Mouse (Mus musculus): Measurements from ENCODE around the gene Atn1.

- no peak for TF ChIP-seq POLR2A (IDR thresholded peaks at IDR 0.05; ENCODE audit: borderline replicate concordance, low read depth, low read length)
- no peak for TF ChIP-seq CTCF (IDR thresholded peaks at IDR 0.05; ENCODE audit: low read depth, low read length)
These were observed 9.4 kb downstream of the Atn1 start for GRCm38 (mm10) chr6:124746654-124747632.
